Mouse (Mus musculus) forebrain, embryonic 16.5 days (tissue): Measurements from ENCODE around the gene Trpm8. TPM values are rescaled to one million over a fixed set of nuclear protein-coding genes. Genes with fewer than 3 reads are reported as not detected.

Source experiments
- ATAC-seq: fragments of 200-750 bp; cut with Nextera tagmentation; 2 replicates; pipeline ENCODE4 v1.8.0; 2017; ENCODE audit warnings: mild to moderate bottlenecking, moderate library complexity
- H3K27ac ChIP-seq: fragments of 300-500 bp; sonication (generic); 2 replicates; pipeline ENCODE4 v1.5.1; 2014; ENCODE audit warnings: low read length, control low read depth
- H3K27me3 ChIP-seq: fragments of 300-500 bp; sonication (generic); replicated peaks from 2 replicates; pipeline ENCODE4 v1.6.1; 2014; ENCODE audit warnings: low read length; ENCODE audit not compliant: control insufficient read depth, insufficient read depth
- H3K36me3 ChIP-seq: fragments of 300-500 bp; sonication (generic); 2 replicates; pipeline ENCODE4 v1.6.1; 2014; ENCODE audit not compliant: control insufficient read depth, insufficient read depth
- H3K4me1 ChIP-seq: fragments of 300-500 bp; sonication (generic); replicated peaks from 2 replicates; pipeline ENCODE4 v1.6.1; 2014; ENCODE audit warnings: low read length; ENCODE audit not compliant: control insufficient read depth, insufficient read depth
- H3K4me2 ChIP-seq: fragments of 300-500 bp; sonication (generic); 2 replicates; pipeline ENCODE4 v1.6.1; 2014; ENCODE audit warnings: mild to moderate bottlenecking, low read length, control low read depth
- H3K4me3 ChIP-seq: fragments of 300-500 bp; sonication (generic); replicated peaks from 2 replicates; pipeline ENCODE4 v1.5.1; 2014; ENCODE audit warnings: mild to moderate bottlenecking, low read length, control low read depth
- H3K9ac ChIP-seq: fragments of 300-500 bp; sonication (generic); replicated peaks from 2 replicates; pipeline ENCODE4 v1.6.1; 2014; ENCODE audit warnings: low read depth, low read length, control low read depth
- H3K9me3 ChIP-seq: fragments of 300-500 bp; sonication (generic); 2 replicates; pipeline ENCODE4 v1.6.1; 2016; ENCODE audit warnings: low read length; ENCODE audit not compliant: control insufficient read depth
- WGBS: fragments of 180-500 bp; shearing (Covaris S2); extraction: QIAGEN DNeasy Blood & Tissue Kit; methylation state at CpG from one replicate; pipeline ENCODE4 v1.1.7; 2014; 5-methylcytosine and 5-hydroxymethylcytosine counted together
- polyA plus RNA-seq: library from polyadenylated mRNA; unstranded; fragments of >200 nt; fragmentation: Nextera tagmentation; extraction: Ambion mirVana; gene quantifications from 2 replicates; pipeline ENCODE4 v1.2.1, GENCODE M21; 2015

The Trpm8 gene
- polyA plus RNA-seq, 1 experiment from 2014 or later, result 0.09 TPM

GRCm38 (mm10) chr1:88233421-88234247 lies 43.8 kb upstream of the Trpm8 start:
- H3K9me3 ChIP-seq, result peaks cover 92% of the 10 kb centered on the region
- 67% methylated on average over 14 of the region's 14 CpGs for WGBS
- H3K4me1 ChIP-seq, result no peaks in the 10 kb centered on the region
- no peaks in the 10 kb centered on the region for H3K36me3 ChIP-seq
- H3K9ac ChIP-seq, result no peak overlapping the region
- no peaks in the 10 kb centered on the region for H3K27me3 ChIP-seq
- no peak overlapping the region for H3K4me3 ChIP-seq
- H3K4me2 ChIP-seq, result no peak overlapping the region
- H3K27ac ChIP-seq, result no peak overlapping the region
- 0 out of 2 replicates have a peak, but pooled peaks have one; percentile 3 for ATAC-seq

- H3K9me3 ChIP-seq, result peaks cover 92% of the 10 kb centered on the region
- no peaks in the 10 kb centered on the region for H3K36me3 ChIP-seq
- no peaks in the 10 kb centered on the region for H3K4me1 ChIP-seq
- H3K27me3 ChIP-seq, result no peaks in the 10 kb centered on the region
- no peak overlapping the region for H3K4me3 ChIP-seq
- no peak for ATAC-seq
- H3K27ac ChIP-seq, result no peak overlapping the region
- no peak overlapping the region for H3K9ac ChIP-seq
- WGBS, result 71% methylated on average over 4 of the region's 4 CpGs
- no peak overlapping the region for H3K4me2 ChIP-seq
These were observed 43.2 kb upstream of the Trpm8 start for GRCm38 (mm10) chr1:88234248-88234610.

- no peak overlapping the region for H3K4me2 ChIP-seq
- ATAC-seq, result no peak
- peaks cover 92% of the 10 kb centered on the region for H3K9me3 ChIP-seq
- no peaks in the 10 kb centered on the region for H3K27me3 ChIP-seq
- H3K4me1 ChIP-seq, result no peaks in the 10 kb centered on the region
- H3K36me3 ChIP-seq, result no peaks in the 10 kb centered on the region
- H3K4me3 ChIP-seq, result no peak overlapping the region
- no peak overlapping the region for H3K9ac ChIP-seq
- WGBS, result 44% methylated on average over 5 of the region's 5 CpGs
- no peak overlapping the region for H3K27ac ChIP-seq
These were observed 42.8 kb upstream of the Trpm8 start for GRCm38 (mm10) chr1:88234646-88235045.

- H3K4me2 ChIP-seq, result no peak overlapping the region
- 62% methylated on average over 11 of the region's 11 CpGs for WGBS
- peaks cover 92% of the 10 kb centered on the region for H3K9me3 ChIP-seq
- no peaks in the 10 kb centered on the region for H3K36me3 ChIP-seq
- no peak overlapping the region for H3K9ac ChIP-seq
- H3K27ac ChIP-seq, result no peak overlapping the region
- no peak overlapping the region for H3K4me3 ChIP-seq
- no peaks in the 10 kb centered on the region for H3K4me1 ChIP-seq
- no peaks in the 10 kb centered on the region for H3K27me3 ChIP-seq
- no peak for ATAC-seq
These were observed 42.2 kb upstream of the Trpm8 start for GRCm38 (mm10) chr1:88235046-88235893.

- WGBS, result 64% methylated on average over 4 of the region's 4 CpGs
- Histone ChIP-seq H3K9ac (no peak overlapping the region), H3K4me3 (no peak overlapping the region), H3K4me1 (no peaks in the 10 kb centered on the region), H3K9me3 (peaks cover 93% of the 10 kb centered on the region), H3K36me3 (no peaks in the 10 kb centered on the region), H3K4me2 (no peak overlapping the region), H3K27me3 (no peaks in the 10 kb centered on the region), H3K27ac (no peak overlapping the region)
- ATAC-seq, result no peak
These were observed 41.5 kb upstream of the Trpm8 start for GRCm38 (mm10) chr1:88235894-88236415.

GRCm38 (mm10) chr1:88237311-88237710 lies 40.1 kb upstream of the Trpm8 start:
- 77% methylated on average over 5 of the region's 5 CpGs for WGBS

GRCm38 (mm10) chr1:88238771-88239170 lies 38.7 kb upstream of the Trpm8 start:
- H3K4me2 ChIP-seq, result no peak overlapping the region
- no peaks in the 10 kb centered on the region for H3K4me1 ChIP-seq
- no peaks in the 10 kb centered on the region for H3K27me3 ChIP-seq
- no peak overlapping the region for H3K4me3 ChIP-seq
- H3K9ac ChIP-seq, result no peak overlapping the region
- H3K27ac ChIP-seq, result no peak overlapping the region
- H3K36me3 ChIP-seq, result no peaks in the 10 kb centered on the region
- peaks cover 85% of the 10 kb centered on the region for H3K9me3 ChIP-seq
- ATAC-seq, result no peak
- 80% methylated on average over 6 of the region's 6 CpGs for WGBS

More at GRCm38 (mm10) chr1:88237311-88237710, 40.1 kb upstream of the Trpm8 start:
- H3K27me3 ChIP-seq, result no peaks in the 10 kb centered on the region
- no peak for ATAC-seq
- no peaks in the 10 kb centered on the region for H3K36me3 ChIP-seq
- H3K4me3 ChIP-seq, result no peak overlapping the region
- no peak overlapping the region for H3K27ac ChIP-seq
- H3K9me3 ChIP-seq, result peaks cover 87% of the 10 kb centered on the region
- H3K4me1 ChIP-seq, result no peaks in the 10 kb centered on the region
- H3K9ac ChIP-seq, result no peak overlapping the region
- no peak overlapping the region for H3K4me2 ChIP-seq

- peaks cover 86% of the 10 kb centered on the region for H3K9me3 ChIP-seq
- H3K36me3 ChIP-seq, result no peaks in the 10 kb centered on the region
- WGBS, result 78% methylated on average over 5 of the region's 5 CpGs
- H3K4me1 ChIP-seq, result no peaks in the 10 kb centered on the region
- H3K4me2 ChIP-seq, result no peak overlapping the region
- no peak overlapping the region for H3K9ac ChIP-seq
- H3K27ac ChIP-seq, result no peak overlapping the region
- no peaks in the 10 kb centered on the region for H3K27me3 ChIP-seq
- no peak for ATAC-seq
- H3K4me3 ChIP-seq, result no peak overlapping the region
These were observed 37.4 kb upstream of the Trpm8 start for GRCm38 (mm10) chr1:88240072-88240471.

- Histone ChIP-seq H3K36me3 (no peaks in the 10 kb centered on the region), H3K4me3 (no peak overlapping the region), H3K4me1 (no peaks in the 10 kb centered on the region), H3K4me2 (no peak overlapping the region), H3K9me3 (peaks cover 86% of the 10 kb centered on the region), H3K9ac (no peak overlapping the region), H3K27me3 (no peaks in the 10 kb centered on the region), H3K27ac (no peak overlapping the region)
- ATAC-seq, result no peak
- WGBS, result 71% methylated on average over 4 of the region's 4 CpGs
These were observed 36.9 kb upstream of the Trpm8 start for GRCm38 (mm10) chr1:88240579-88240978.
